In the genomic region with DNA sequence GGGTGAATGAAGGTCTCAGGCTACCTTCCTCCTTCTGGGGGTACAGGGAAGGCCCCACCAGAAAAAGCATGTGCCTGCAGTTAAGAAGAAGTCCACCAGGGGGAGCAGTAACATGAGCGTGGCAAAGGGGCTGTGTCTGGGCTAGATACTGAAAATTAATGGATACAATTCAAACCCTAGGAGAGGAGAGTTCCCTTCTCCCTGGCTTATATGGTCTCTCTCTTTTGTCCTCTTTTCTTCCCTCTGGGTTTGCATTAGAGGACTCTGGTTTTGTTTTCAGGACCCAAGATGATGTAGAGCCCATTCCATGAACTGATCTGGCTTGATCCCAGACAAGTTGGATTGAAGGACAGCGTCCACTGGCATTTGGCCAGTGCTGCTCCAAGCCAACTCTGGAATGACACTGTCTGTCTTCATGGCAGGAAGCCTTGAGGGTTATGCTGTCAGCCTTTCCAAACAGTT, we compare ENCODE assay signal across 7 mouse cellular contexts.
DNase-seq lines count a peak whose midpoint lies in the region; ATAC-seq and TF ChIP-seq lines count a peak whose summit lies in the region.

No protein-coding gene starts in this region.

- no peak for ATAC-seq in midbrain, postnatal 0 days (ENCODE audit: low FRiP score)

- no peaks in the 10 kb centered on the region for H3K9me3 ChIP-seq in midbrain, postnatal 0 days (ENCODE audit: low read length)

- no peaks in the 10 kb centered on the region for H3K27me3 ChIP-seq in midbrain, postnatal 0 days (ENCODE audit: insufficient read depth, low read length)

- no peaks in the 10 kb centered on the region for H3K36me3 ChIP-seq in midbrain, postnatal 0 days (ENCODE audit: insufficient read depth, low read length)

- H3K4me2 ChIP-seq in midbrain, postnatal 0 days (ENCODE audit: low read depth, low read length, poor library complexity, severe bottlenecking) = no peak overlapping the region

- 39% methylated on average over 2 of the region's 2 CpGs for WGBS in midbrain, postnatal 0 days

- peak; percentile 11 for DNase-seq in MN1 (ENCODE audit: low spot score)
- DNase-seq in adrenal gland, postnatal 4 days (ENCODE audit: low spot score in 2 of 2) = peak; percentile 20 to 34
- peak; percentile 82 for DNase-seq in heart, postnatal 4 days
- DNase-seq in left cerebral cortex, adult 11 months (ENCODE audit: low spot score) = peak; percentile 30
- DNase-seq in midbrain, postnatal 0 days (ENCODE audit: low spot score) = peak; percentile 70
- peak; percentile 54 to 80 for DNase-seq in spleen, postnatal 4 days (ENCODE audit: low spot score in 2 of 2)

- no peak overlapping the region for H3K4me3 ChIP-seq in embryonic fibroblast, embryonic 13.5 days (ENCODE audit: insufficient read depth, low read length)
- no peak overlapping the region for H3K4me3 ChIP-seq in midbrain, postnatal 0 days (ENCODE audit: low read depth, low read length)

- H3K9ac ChIP-seq in midbrain, postnatal 0 days (replicated peaks; ENCODE audit: low read length, poor library complexity, severe bottlenecking) = no peak overlapping the region

- H3K4me1 ChIP-seq in embryonic fibroblast, embryonic 13.5 days (ENCODE audit: control insufficient read depth, insufficient read depth, low read length) = peaks cover 5% of the 10 kb centered on the region; the same call in 1 of the 2 replicates
- no peaks in the 10 kb centered on the region for H3K4me1 ChIP-seq in midbrain, postnatal 0 days (ENCODE audit: insufficient read depth, low read length)

- no peak for TF ChIP-seq POLR2A in embryonic fibroblast, embryonic 13.5 days (IDR thresholded peaks at IDR 0.05; ENCODE audit: low read depth, low read length)

- no peak overlapping the region for H3K27ac ChIP-seq in embryonic fibroblast, embryonic 13.5 days (ENCODE audit: insufficient read depth, low read length)
- no peak overlapping the region for H3K27ac ChIP-seq in midbrain, postnatal 0 days (ENCODE audit: low read depth, low read length)

- peak; percentile 19; the same call in 1 of the 2 replicates for TF ChIP-seq CTCF in embryonic fibroblast, embryonic 13.5 days (IDR thresholded peaks at IDR 0.05; ENCODE audit: borderline replicate concordance, insufficient read depth, low read length)
- TF ChIP-seq CTCF in midbrain, postnatal 0 days (IDR thresholded peaks at IDR 0.05) = peak; percentile 83

Comparison
In these comparisons a context has a peak if more than half of its experiments do, and no peak if none do; other contexts are left out.
1. DNase-seq: peak in every context shown above with its lines; median percentile 82 in heart, postnatal 4 days; 70 in midbrain, postnatal 0 days; 67 in spleen, postnatal 4 days; 30 in left cerebral cortex, adult 11 months; 27 in adrenal gland, postnatal 4 days; 11 in MN1.